Mouse (Mus musculus) ES-Bruce4 (cell line): ENCODE measurements around the gene Atox1.

Experiments used
- CTCF ChIP-seq: IDR thresholded peaks from one replicate; pipeline ENCODE4 v1.8.1; 2011; ENCODE audit warnings: low read depth, low read length
- EP300 ChIP-seq: IDR thresholded peaks from 2 replicates; pipeline ENCODE4 v1.6.1; 2011; ENCODE audit warnings: low read depth, low read length; ENCODE audit not compliant: insufficient read depth
- POLR2A ChIP-seq: IDR thresholded peaks from one replicate; pipeline ENCODE4 v1.8.1; 2011; ENCODE audit warnings: low read length; ENCODE audit not compliant: insufficient read depth

- TF ChIP-seq CTCF (no peak), POLR2A (peak; percentile 88), EP300 (no peak)
Measured at GRCm38 (mm10) chr11:55461019-55461645, at the start of gene Atox1.
